In genomic region chr10:119382257-119382656, GRCm38 (mm10) we compare ENCODE assay signal across 20 mouse cellular contexts.
DNase-seq lines count a peak whose midpoint lies in the region; ATAC-seq lines count a peak whose summit lies in the region.
"Had no signal": no experiment of that assay in that cellular context is flagged by ENCODE, and none has a peak within 500 bp of the region (broad histone marks: within the 10 kb centered on the region; RNA-seq: fewer than 3 reads in every experiment).

No protein-coding gene starts in this region.

- no peak overlapping the region for H3K4me2 ChIP-seq in midbrain, embryonic 14.5 days (ENCODE audit: low read length)
- H3K4me2 ChIP-seq: forebrain, embryonic 15.5 days; heart, embryonic 11.5 days; intestine, embryonic 15.5 days; limb, embryonic 13.5 days; liver, embryonic 15.5 days; midbrain, embryonic 12.5 days; stomach, embryonic 15.5 days had no signal

- intact Hi-C loops in left cerebral cortex, postnatal 25 days (cut with DNase I): no loop called here

- no peak overlapping the region for H3K27ac ChIP-seq in midbrain, embryonic 14.5 days (replicated peaks; ENCODE audit: low read depth, low read length)
- H3K27ac ChIP-seq: forebrain, embryonic 15.5 days; gastrocnemius, adult 2 months; intestine, embryonic 15.5 days; left cerebral cortex, adult 2 months; limb, embryonic 13.5 days; liver, embryonic 15.5 days; midbrain, embryonic 12.5 days; stomach, embryonic 15.5 days had no signal

- no peak overlapping the region for H3K4me3 ChIP-seq in midbrain, embryonic 14.5 days (replicated peaks; ENCODE audit: low read depth, low read length)
- H3K4me3 ChIP-seq: forebrain, embryonic 15.5 days; gastrocnemius, adult 2 months; intestine, embryonic 15.5 days; left cerebral cortex, adult 2 months; limb, embryonic 13.5 days; liver, embryonic 15.5 days; midbrain, embryonic 12.5 days; stomach, embryonic 15.5 days had no signal

- no peaks in the 10 kb centered on the region for H3K9me3 ChIP-seq in midbrain, embryonic 14.5 days (ENCODE audit: control insufficient read depth, low read length)
- H3K9me3 ChIP-seq: forebrain, embryonic 15.5 days; intestine, embryonic 15.5 days; limb, embryonic 13.5 days; liver, embryonic 15.5 days; midbrain, embryonic 12.5 days; stomach, embryonic 15.5 days had no signal

- no peaks in the 10 kb centered on the region for H3K27me3 ChIP-seq in midbrain, embryonic 14.5 days (ENCODE audit: control insufficient read depth, insufficient read depth, low read length)
- H3K27me3 ChIP-seq: forebrain, embryonic 15.5 days; intestine, embryonic 15.5 days; limb, embryonic 13.5 days; liver, embryonic 15.5 days; midbrain, embryonic 12.5 days; stomach, embryonic 15.5 days had no signal

- DNase-seq in CD4-positive, CD25-positive, alpha-beta regulatory T cell, adult 2 months (ENCODE audit: low read depth, low spot score): peak; percentile 71
- peak; percentile 74 for DNase-seq in T-cell, adult 2 months (ENCODE audit: low spot score)
- peak; percentile 43 for DNase-seq in thymus, postnatal 14 days
- DNase-seq in layer of hippocampus, postnatal 14 days (ENCODE audit: low spot score in 2 of 2): no peak
- DNase-seq in midbrain, embryonic 14.5 days: no peak
- no peak for DNase-seq in left cerebral cortex, postnatal 25 days (ENCODE audit: low spot score in 2 of 2)
- DNase-seq: adrenal gland, adult 2 months; cerebellum, adult 8-10 months; embryo, embryonic 11 days; gastrocnemius, adult 2 months; lung, postnatal 14 days had no signal

- no peaks in the 10 kb centered on the region for H3K4me1 ChIP-seq in midbrain, embryonic 14.5 days (ENCODE audit: control insufficient read depth, insufficient read depth, low read length)
- H3K4me1 ChIP-seq: forebrain, embryonic 15.5 days; intestine, embryonic 15.5 days; limb, embryonic 13.5 days; liver, embryonic 15.5 days; midbrain, embryonic 12.5 days; stomach, embryonic 15.5 days had no signal

- ATAC-seq in megakaryocyte progenitor cell, adult 5-6 weeks (replicated peaks; ENCODE audit: poor library complexity): peak; percentile 83
- ATAC-seq in midbrain, embryonic 14.5 days (ENCODE audit: low FRiP score, low TSS enrichment): no peak
- ATAC-seq: forebrain, embryonic 15.5 days; intestine, embryonic 15.5 days had no signal

- 90% methylated on average over 11 of the region's 11 CpGs for WGBS in midbrain, embryonic 14.5 days

- H3K9ac ChIP-seq in midbrain, embryonic 14.5 days (replicated peaks; ENCODE audit: low read length): no peak overlapping the region
- H3K9ac ChIP-seq: forebrain, embryonic 15.5 days; intestine, embryonic 15.5 days; limb, embryonic 13.5 days; liver, embryonic 15.5 days; midbrain, embryonic 12.5 days; stomach, embryonic 15.5 days had no signal

- no peaks in the 10 kb centered on the region for H3K36me3 ChIP-seq in midbrain, embryonic 14.5 days (ENCODE audit: control insufficient read depth, insufficient read depth, low read length)
- H3K36me3 ChIP-seq: forebrain, embryonic 15.5 days; intestine, embryonic 15.5 days; limb, embryonic 13.5 days; liver, embryonic 15.5 days; midbrain, embryonic 12.5 days; stomach, embryonic 15.5 days had no signal

Comparison
In these comparisons a context has a peak if more than half of its experiments do, and no peak if none do; other contexts are left out.
1. DNase-seq: peak in CD4-positive, CD25-positive, alpha-beta regulatory T cell, adult 2 months (single experiment), T-cell, adult 2 months (single experiment) and thymus, postnatal 14 days (single experiment); none in layer of hippocampus, postnatal 14 days (0 of 2), midbrain, embryonic 14.5 days (single experiment) and left cerebral cortex, postnatal 25 days (0 of 2).